Mouse (Mus musculus) MEL (cell line): ENCODE data around the gene Edil3. TPM values are rescaled to one million over a fixed set of nuclear protein-coding genes. Genes with fewer than 3 reads are reported as not detected.

Experiments used
- DNase-seq: peaks from one replicate; pipeline ENCODE4 v3.0.0; 2011; ENCODE audit warnings: low read depth, low spot score
- H3K27ac ChIP-seq: 2 replicates; pipeline ENCODE4 v1.5.1; 2012; ENCODE audit warnings: low read depth, mild to moderate bottlenecking, control low read depth, low read length, moderate library complexity; ENCODE audit not compliant: control insufficient read depth
- H3K27me3 ChIP-seq, 2 experiments: fragments of 150-350 bp in 1 of 2; sonication (generic) in 1 of 2; 2 replicates each; pipeline ENCODE4 v1.6.1; 2012; ENCODE audit warnings: low read length in 2 of 2, mild to moderate bottlenecking in 2 of 2, improper control_type of control experiment in 1 of 2, moderate library complexity in 1 of 2; ENCODE audit not compliant: insufficient read depth in 2 of 2, control insufficient read depth in 1 of 2
- H3K36me3 ChIP-seq, 2 experiments: 2 replicates each; pipeline ENCODE4 v1.6.1; 2012 to 2014; ENCODE audit warnings: low read length in 2 of 2, improper control_type of control experiment in 1 of 2, inconsistent platforms in 1 of 2, mild to moderate bottlenecking in 1 of 2; ENCODE audit not compliant: insufficient read depth in 2 of 2, control insufficient read depth in 1 of 2
- H3K4me1 ChIP-seq, 2 experiments: fragments of 150-350 bp in 1 of 2; sonication (generic) in 1 of 2; 2 replicates each; pipeline ENCODE4 v1.6.1; 2012; ENCODE audit warnings: low read length in 2 of 2, improper control_type of control experiment in 1 of 2, mild to moderate bottlenecking in 1 of 2; ENCODE audit not compliant: insufficient read depth in 2 of 2, control insufficient read depth in 1 of 2
- H3K4me3 ChIP-seq, 2 experiments: fragments of 150-350 bp in 1 of 2; sonication (generic) in 1 of 2; 2 replicates each; pipeline ENCODE4 v1.5.1; 2012; ENCODE audit warnings: low read depth in 2 of 2, low read length in 2 of 2, mild to moderate bottlenecking in 2 of 2, moderate library complexity in 2 of 2, control low read depth in 1 of 2, improper control_type of control experiment in 1 of 2; ENCODE audit not compliant: control insufficient read depth in 1 of 2, insufficient read depth in 1 of 2
- H3K79me2 ChIP-seq: 2 replicates; pipeline ENCODE4 v1.6.1; 2012; ENCODE audit warnings: mild to moderate bottlenecking, low read length, moderate library complexity; ENCODE audit not compliant: control insufficient read depth, poor library complexity, insufficient read depth
- H3K9ac ChIP-seq: 2 replicates; pipeline ENCODE4 v1.6.1; 2012; ENCODE audit warnings: low read depth, mild to moderate bottlenecking, control low read depth, low read length, moderate library complexity; ENCODE audit not compliant: control insufficient read depth, poor library complexity, severe bottlenecking
- H3K9me3 ChIP-seq: fragments of 150-350 bp; sonication (generic); replicated peaks from 2 replicates; pipeline ENCODE4 v1.6.1; 2012; ENCODE audit warnings: mild to moderate bottlenecking, low read length, improper control_type of control experiment, moderate library complexity; ENCODE audit not compliant: insufficient read depth
- CHD2 ChIP-seq: IDR thresholded peaks from 2 replicates; pipeline ENCODE4 v1.6.1; 2011; ENCODE audit warnings: low read length, improper control_type of control experiment
- CTCF ChIP-seq, 3 experiments: IDR thresholded peaks in 2 of 3; conservative IDR thresholded peaks in 1 of 3; 2 replicates each; pipeline ENCODE4 v1.5.1; 2011 to 2012; ENCODE audit warnings: low read length in 3 of 3, low read depth in 2 of 3, mild to moderate bottlenecking in 2 of 3, improper control_type of control experiment in 1 of 3, inconsistent platforms in 1 of 3, mixed read lengths in 1 of 3, moderate library complexity in 1 of 3; ENCODE audit not compliant: control insufficient read depth in 1 of 3, insufficient read depth in 1 of 3, poor library complexity in 1 of 3, severe bottlenecking in 1 of 3
- E2F4 ChIP-seq: IDR thresholded peaks from 2 replicates; pipeline ENCODE4 v1.6.1; 2011; ENCODE audit warnings: low read depth, low read length, improper control_type of control experiment, borderline replicate concordance
- ELF1 ChIP-seq: IDR thresholded peaks from 2 replicates; pipeline ENCODE4 v1.6.1; 2014; ENCODE audit warnings: low read depth, mild to moderate bottlenecking, inconsistent platforms, low read length, improper control_type of control experiment, moderate library complexity
- ETS1 ChIP-seq: IDR thresholded peaks from 2 replicates; pipeline ENCODE4 v1.6.1; 2012; ENCODE audit warnings: low read depth, mild to moderate bottlenecking, inconsistent platforms, low read length, improper control_type of control experiment, moderate library complexity
- GABPA ChIP-seq: IDR thresholded peaks from 2 replicates; pipeline ENCODE4 v1.6.1; 2012; ENCODE audit warnings: low read depth, mild to moderate bottlenecking, inconsistent platforms, low read length, improper control_type of control experiment, moderate library complexity
- MAX ChIP-seq: IDR thresholded peaks from 2 replicates; pipeline ENCODE4 v1.6.1; 2011; ENCODE audit warnings: low read length, improper control_type of control experiment
- MXI1 ChIP-seq: IDR thresholded peaks from 2 replicates; pipeline ENCODE4 v1.6.1; 2011; ENCODE audit warnings: mild to moderate bottlenecking, low read depth, low read length, improper control_type of control experiment
- MYB ChIP-seq: IDR thresholded peaks from 2 replicates; pipeline ENCODE4 v1.6.1; 2011; ENCODE audit warnings: mild to moderate bottlenecking, low read depth, low read length, improper control_type of control experiment
- NRF1 ChIP-seq: IDR thresholded peaks from 2 replicates; pipeline ENCODE4 v1.6.1; 2014; ENCODE audit warnings: low read depth, mild to moderate bottlenecking, inconsistent platforms, low read length, improper control_type of control experiment, moderate library complexity; ENCODE audit not compliant: poor library complexity, insufficient read depth, severe bottlenecking
- RAD21 ChIP-seq: IDR thresholded peaks from 2 replicates; pipeline ENCODE4 v1.6.1; 2011; ENCODE audit warnings: mild to moderate bottlenecking, low read depth, low read length, improper control_type of control experiment
- SMC3 ChIP-seq: IDR thresholded peaks from 2 replicates; pipeline ENCODE4 v1.6.1; 2011; ENCODE audit warnings: low read depth, low read length, improper control_type of control experiment
- TBP ChIP-seq: IDR thresholded peaks from 2 replicates; pipeline ENCODE4 v1.8.0; 2011; ENCODE audit warnings: low read depth, low read length, improper control_type of control experiment
- ZMIZ1 ChIP-seq: IDR thresholded peaks from 2 replicates; pipeline ENCODE4 v1.6.1; 2012; ENCODE audit warnings: low read depth, mild to moderate bottlenecking, inconsistent platforms, low read length, improper control_type of control experiment, moderate library complexity
- polyA plus RNA-seq, 2 experiments: library from polyadenylated mRNA; stranded (reverse) in 1 of 2; unstranded in 1 of 2; fragments of >175 nt in 1 of 2; fragments of >200 nt in 1 of 2; gene quantifications; 2 replicates each; pipeline versions ENCODE4 v1.2.1 to v1.2.4; 2012; ENCODE audit warnings: low replicate concordance in 2 of 2, low read depth in 1 of 2; ENCODE audit not compliant: insufficient read length in 2 of 2, insufficient read depth in 1 of 2, missing spikeins in 1 of 2
- total RNA-seq: library from RNA; depleted of rRNA; stranded (reverse); fragments of 300-350 nt; gene quantifications from 2 replicates; pipeline ENCODE4 v1.2.3, GENCODE M21; 2012

Edil3 gene
- total and polyA plus RNA-seq, 3 experiments, result not detected

- Histone ChIP-seq H3K9ac (no peak overlapping the region), H3K4me1 (no peaks in the 10 kb centered on the region), H3K9me3 (no peaks in the 10 kb centered on the region), H3K79me2 (no peaks in the 10 kb centered on the region), H3K4me3 (no peak overlapping the region), H3K27me3 (no peaks in the 10 kb centered on the region), H3K27ac (no peak overlapping the region), H3K36me3 (no peaks in the 10 kb centered on the region)
- no peak for TF ChIP-seq SMC3
- no peak for DNase-seq
Observed at GRCm38 (mm10) chr13:88908187-88908586, 86.9 kb downstream of the Edil3 start.

- H3K79me2 ChIP-seq, result no peaks in the 10 kb centered on the region
- DNase-seq, result no peak
- H3K36me3 ChIP-seq, result no peaks in the 10 kb centered on the region
- TF ChIP-seq ZMIZ1 (no peak), TBP (no peak), CTCF (IDR thresholded peaks at IDR 0.05 in 2 of 3, conservative IDR thresholded peaks at IDR 0.05 in 1 of 3; ENCODE audit: control insufficient read depth in 1 of 3, insufficient read depth in 1 of 3, low read depth in 2 of 3, low read length in 3 of 3, poor library complexity in 1 of 3, severe bottlenecking in 1 of 3) (no peak), MAX (no peak), MXI1 (no peak), RAD21 (no peak), GABPA (no peak)
- H3K27me3 ChIP-seq, result no peaks in the 10 kb centered on the region
- no peak overlapping the region for H3K4me3 ChIP-seq
- no peaks in the 10 kb centered on the region for H3K9me3 ChIP-seq
- H3K9ac ChIP-seq, result no peak overlapping the region
- no peak overlapping the region for H3K27ac ChIP-seq
- H3K4me1 ChIP-seq, result no peaks in the 10 kb centered on the region
Observed at GRCm38 (mm10) chr13:88916503-88916902, 95.2 kb downstream of the Edil3 start.

- Histone ChIP-seq H3K27ac (no peak overlapping the region), H3K4me3 (no peak overlapping the region), H3K9ac (no peak overlapping the region), H3K79me2 (no peaks in the 10 kb centered on the region), H3K4me1 (no peaks in the 10 kb centered on the region), H3K36me3 (no peaks in the 10 kb centered on the region), H3K27me3 (no peaks in the 10 kb centered on the region), H3K9me3 (no peaks in the 10 kb centered on the region)
- TF ChIP-seq RAD21 (no peak), ELF1 (no peak), ETS1 (no peak), CTCF (IDR thresholded peaks at IDR 0.05 in 2 of 3, conservative IDR thresholded peaks at IDR 0.05 in 1 of 3; ENCODE audit: control insufficient read depth in 1 of 3, insufficient read depth in 1 of 3, low read depth in 2 of 3, low read length in 3 of 3, poor library complexity in 1 of 3, severe bottlenecking in 1 of 3) (no peak), MYB (no peak), E2F4 (no peak), ZMIZ1 (no peak), NRF1 (no peak), SMC3 (no peak), CHD2 (no peak)
- DNase-seq, result no peak
Observed at GRCm38 (mm10) chr13:88929626-88930025, 108.4 kb downstream of the Edil3 start.
